Mouse (Mus musculus): ENCODE measurements at regions not wholly inside any gene's neighbourhood (a gene's known extent, or its start where the extent isn't known, plus 50 kb on each side); places are given as distances from the start of the nearest gene placed in this dataset.
A peak's percentile ranks its signal among the peaks of the same experiment; 100 is the strongest.
"Not testable (repeated sequence)": the region's sequence is repeated elsewhere in the genome, so short reads cannot be mapped to it uniquely, and the experiment has no call there.

DNA sequence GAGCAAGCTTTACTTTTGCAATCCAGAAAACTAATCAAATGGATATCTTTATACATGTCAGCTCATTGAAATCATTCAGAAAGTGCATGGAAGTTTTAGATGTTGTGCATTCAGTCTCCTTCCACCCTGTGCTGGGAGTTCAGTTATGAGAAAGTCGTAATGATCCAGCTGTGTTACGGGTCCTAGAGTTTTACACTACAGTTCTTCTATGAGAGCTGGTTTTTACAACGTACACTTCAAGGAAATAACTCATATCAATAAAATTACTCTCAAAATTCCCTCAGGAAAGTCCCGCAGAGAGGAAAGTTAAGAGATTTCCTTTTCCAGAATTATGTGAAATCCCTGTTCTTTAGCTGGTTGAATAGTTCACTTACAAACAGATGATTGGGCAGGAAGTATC lies 418.1 kb upstream of the Slc10a2 start:
- no peak for DNase-seq

- no peak for DNase-seq
Observed at GRCm38 (mm10) chr8:5495861-5496260, 390.7 kb upstream of the Slc10a2 start.

DNA sequence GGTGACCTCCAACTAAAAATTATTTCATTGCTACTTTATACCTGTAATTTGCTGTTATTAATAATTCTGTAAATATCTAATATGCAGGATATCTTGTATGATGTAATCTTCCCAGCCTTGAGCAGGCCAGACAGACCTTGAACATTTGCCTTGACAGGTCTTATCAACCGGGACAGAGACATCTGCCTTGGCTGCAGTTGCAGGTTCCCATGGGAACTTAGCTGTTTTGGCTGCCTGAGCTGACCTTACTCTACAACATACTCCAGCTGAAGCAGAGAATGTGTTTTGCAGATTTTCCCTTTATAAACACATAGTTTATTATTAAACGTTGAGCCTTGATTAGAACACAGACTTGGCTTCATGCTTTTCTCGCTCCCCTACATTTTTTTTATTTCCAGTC lies 385.3 kb upstream of the Slc10a2 start:
- peak; percentile 75 for DNase-seq

- DNase-seq: no peak
Observed at GRCm38 (mm10) chr8:5482938-5483337, 377.8 kb upstream of the Slc10a2 start.

GRCm38 (mm10) chr8:5472999-5473398 lies 367.8 kb upstream of the Slc10a2 start:
- no peak for DNase-seq

DNA sequence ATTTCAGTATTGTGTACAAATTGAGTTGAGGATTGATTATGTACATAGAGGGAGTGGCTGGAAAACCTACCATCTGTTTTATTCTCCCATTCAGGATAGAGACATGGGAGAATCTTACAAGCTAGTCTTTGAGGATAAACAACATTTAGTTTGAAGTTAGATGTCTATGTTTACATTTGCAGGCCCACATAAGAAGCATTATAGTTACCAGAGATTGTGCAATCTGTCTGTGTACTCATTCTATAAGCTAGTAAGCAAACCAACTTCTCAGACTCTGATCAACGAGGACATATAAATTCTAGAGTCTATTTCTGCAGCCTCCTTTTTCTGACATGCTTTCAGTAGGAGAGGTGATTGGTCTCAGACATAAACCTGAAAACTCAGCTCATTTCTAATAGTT lies 367.4 kb upstream of the Slc10a2 start:
- no peak for DNase-seq

- no peak for DNase-seq
Observed at GRCm38 (mm10) chr8:5457619-5458018, 352.5 kb upstream of the Slc10a2 start.

DNA sequence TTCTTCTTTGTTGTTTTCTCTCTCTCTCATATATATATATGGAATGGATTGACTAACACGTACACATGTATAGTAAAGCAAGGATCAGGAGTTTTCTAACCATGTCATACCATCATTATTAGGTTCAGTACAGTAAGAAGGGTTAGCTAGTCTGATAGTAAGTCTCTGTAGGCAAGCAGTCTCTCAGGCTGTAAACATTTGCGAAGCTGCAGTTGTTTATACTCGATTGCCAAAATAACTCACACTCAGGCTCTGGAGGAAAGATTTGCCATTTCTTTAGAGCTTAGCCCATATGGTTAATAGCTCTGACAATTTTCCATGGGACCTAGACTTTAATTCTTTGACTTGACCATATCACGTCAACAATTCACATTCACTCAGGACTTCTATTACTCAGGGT lies 348.3 kb upstream of the Slc10a2 start:
- no peak for DNase-seq

DNA sequence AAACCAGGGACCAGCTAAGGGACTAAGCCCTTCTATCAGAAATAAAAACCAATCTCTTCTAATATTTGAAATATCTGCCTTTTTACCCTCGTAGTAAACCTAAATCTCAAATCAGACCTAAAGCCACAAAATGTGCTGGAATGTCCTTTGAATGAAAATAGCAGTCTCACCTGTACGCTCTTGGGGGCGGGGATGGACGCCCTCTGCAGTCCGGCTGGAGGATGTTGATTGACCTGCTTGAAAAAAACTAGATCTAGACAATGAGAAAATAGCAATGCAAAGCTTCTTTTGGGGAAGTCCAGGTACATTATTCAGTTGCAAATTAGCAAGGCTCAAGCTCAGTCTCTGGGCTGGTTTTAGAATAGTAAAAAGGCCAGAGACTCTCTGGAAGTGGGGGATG lies 337.1 kb upstream of the Slc10a2 start:
- DNase-seq: not testable (repeated sequence)

GRCm38 (mm10) chr8:5440404-5440803 lies 335.3 kb upstream of the Slc10a2 start:
- DNase-seq: not testable (repeated sequence)

DNA sequence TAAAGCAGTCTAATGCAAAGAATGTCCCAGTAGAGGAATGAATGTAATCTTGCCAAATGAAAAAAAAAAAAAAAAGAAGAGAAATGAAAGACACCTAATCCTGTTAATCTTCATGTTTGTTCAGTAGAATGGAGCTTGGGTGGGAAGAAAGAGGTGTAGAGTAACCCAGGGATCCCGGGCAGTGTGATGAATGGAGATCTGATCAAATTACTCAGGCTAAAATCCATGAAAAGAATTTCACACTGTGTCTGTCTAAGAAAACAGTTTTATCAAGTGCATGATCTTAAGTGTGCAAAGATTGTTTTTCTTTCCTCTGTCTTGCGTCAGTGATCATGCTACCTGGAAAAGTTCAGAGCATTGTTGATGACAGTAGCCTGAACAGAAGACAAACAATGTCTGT lies 333.9 kb upstream of the Slc10a2 start:
- no peak for DNase-seq

DNA sequence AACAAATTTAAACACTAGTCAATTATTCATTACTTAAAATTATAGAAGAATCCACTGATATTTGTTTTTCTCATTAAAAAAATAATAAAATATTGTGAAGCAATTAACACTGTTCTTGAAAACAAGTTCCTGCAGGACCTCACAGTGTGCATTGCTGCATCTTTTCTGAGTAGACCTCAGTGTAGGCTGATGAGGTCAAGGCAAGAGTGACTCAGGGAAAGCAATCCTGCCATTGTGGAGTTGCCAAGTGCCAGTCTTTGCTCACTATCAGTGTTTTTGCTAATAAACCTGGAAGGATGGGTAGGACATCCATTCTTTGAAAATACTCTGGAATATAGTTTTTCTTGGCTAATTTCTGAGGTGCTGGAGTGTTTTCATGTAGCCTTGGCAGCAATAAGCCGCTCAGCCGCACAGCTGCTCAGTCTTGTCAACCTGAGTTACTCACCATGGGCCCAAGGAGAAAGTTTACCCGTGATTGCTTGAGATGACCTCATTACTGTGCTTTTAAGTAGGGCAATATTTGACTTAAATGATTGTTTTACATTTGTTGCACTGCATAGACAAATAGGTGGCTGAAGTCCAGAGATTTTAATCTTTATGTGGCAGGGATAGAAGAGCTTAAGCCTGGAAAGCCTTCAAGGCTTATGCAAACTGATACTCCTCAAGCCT lies 323.3 kb upstream of the Slc10a2 start:
- DNase-seq: peak; percentile 41

DNA sequence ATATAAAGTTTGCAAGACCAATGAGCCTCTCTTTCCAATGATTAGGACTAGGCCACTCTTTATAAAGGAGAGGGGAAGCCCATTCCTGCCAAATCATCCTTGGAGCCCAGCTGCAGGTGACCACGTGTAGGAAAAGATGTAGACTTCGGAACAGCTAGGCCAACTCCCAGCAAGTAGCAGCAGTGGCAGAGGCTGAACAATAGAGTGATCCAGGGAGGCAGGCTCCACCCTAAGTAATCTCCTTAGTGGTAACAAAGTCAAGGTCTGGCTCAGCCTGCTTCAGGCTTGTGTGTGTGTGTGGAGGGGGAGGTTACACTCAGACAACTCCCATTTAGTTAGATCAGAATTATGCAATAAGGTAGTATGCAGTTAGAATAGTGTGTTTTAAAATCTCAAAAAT lies 311.7 kb upstream of the Slc10a2 start:
- not testable (repeated sequence) for DNase-seq

GRCm38 (mm10) chr8:5384851-5385250 lies 279.7 kb upstream of the Slc10a2 start:
- DNase-seq: no peak

DNA sequence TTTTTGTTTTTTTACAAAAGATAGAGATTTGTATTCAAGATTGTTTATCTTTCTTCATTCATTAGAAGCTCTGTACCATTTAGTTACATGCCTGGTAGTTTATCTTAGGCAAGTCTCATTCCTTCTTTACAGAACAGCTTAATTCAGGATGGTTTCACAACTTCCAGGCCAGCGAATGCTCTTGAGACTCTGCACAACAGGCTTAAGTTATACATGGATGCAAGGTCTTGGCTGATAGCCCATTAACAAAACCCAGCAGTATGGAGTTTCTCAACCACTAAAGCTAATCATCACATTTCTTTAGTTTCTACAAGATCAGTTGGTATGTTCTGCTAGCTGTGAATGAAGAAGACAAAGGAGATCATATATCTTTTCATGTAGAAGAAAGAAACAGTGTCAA lies 272.9 kb upstream of the Slc10a2 start:
- no peak for DNase-seq

GRCm38 (mm10) chr8:5339953-5340352 lies 234.8 kb upstream of the Slc10a2 start:
- no peak for DNase-seq

DNA sequence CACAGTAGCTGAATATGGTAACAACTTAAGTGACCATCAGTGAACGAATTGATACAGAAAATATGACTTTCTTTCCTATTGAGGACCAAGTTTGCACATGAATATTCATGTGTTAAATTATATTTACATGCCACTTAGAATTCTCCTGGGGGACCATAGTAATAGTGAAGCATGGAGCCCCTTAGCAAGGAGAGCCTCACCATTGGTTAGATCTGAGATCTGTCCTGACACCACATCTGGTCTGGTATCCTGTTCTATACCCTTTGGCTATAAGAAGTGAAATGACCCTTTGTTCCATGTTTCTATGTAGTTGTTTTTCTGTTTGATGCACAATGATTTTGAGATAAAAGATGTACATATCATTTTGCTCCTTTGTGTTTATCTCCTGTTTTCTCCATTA lies 209.4 kb upstream of the Slc10a2 start:
- DNase-seq: no peak

DNA sequence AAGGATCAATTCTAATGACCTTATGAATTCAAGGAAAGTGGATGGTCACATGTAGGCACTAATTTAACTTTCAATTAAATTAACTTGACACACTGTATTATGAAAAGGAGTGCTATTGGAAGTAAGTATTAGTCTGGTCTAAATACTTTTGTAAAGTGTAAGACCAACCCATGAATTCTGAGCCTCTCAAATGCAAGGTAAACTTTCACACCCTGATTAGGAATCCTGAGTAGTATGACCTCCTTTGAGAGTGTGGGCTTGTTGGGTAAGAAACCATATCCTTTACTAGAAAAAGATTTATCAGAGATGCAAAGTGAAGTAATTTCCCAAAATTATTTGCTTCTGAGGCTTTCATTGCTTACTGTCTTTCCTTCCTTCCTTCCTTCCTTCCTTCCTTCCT lies 194.8 kb upstream of the Slc10a2 start:
- no peak for DNase-seq

DNA sequence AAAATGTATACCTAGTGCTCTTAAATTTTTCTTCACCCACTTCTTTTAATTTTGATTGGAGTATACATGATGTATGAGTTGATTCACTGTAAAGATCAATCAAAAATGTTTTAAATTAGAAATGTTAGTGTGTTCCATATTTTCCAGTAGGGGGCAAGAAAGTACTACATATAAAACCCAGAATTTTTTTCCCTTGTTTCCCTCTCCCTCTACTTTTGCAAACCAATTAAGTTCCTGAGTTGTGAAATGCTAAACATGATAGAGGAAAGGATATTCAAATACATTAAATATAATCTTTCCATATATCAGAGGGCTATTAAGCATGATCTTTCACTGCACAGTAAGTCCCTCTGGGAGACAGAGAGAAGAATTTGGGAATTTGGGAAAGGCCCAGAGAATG lies 192.0 kb upstream of the Slc10a2 start:
- DNase-seq: no peak

GRCm38 (mm10) chr8:5285708-5286161 lies 180.6 kb upstream of the Slc10a2 start:
- DNase-seq: no peak

DNA sequence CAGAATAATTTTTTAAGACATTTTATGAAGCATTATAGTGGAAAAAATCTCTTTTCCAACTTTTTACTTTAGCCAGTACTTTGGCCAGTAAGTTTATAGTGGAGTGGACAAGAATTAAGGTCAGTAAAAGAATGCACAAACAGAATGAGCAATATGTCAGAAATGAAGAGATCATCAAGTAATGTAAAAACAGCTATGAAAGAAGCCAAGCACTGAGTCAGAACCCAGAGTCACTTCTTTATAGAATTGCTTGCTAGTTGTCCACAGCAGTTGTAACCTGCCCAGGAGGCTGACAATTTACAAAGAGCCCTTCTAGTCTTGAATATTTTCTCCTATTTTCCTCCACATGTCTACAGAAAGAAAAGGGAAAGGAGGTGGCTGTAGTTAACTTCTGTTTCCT lies 178.6 kb upstream of the Slc10a2 start:
- no peak for DNase-seq

DNA sequence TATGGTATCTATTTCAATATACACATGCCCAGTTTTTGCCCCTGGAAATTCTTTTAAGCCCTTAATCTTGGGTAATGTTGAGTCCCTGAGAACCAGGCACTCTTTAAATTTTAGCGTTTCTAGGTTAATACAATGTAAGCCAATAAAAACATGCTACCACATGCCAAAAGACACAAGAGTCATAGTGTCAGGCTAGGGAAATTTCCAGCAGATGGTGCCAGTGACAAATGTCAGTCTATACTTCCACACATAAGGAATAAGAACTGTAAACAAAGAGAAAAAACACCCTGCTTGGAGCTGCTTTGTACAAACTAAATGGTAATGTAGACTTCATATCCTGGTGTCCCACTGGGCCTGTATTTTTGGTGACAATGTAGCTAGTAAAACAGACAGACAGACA lies 157.2 kb upstream of the Slc10a2 start:
- no peak for DNase-seq

DNA sequence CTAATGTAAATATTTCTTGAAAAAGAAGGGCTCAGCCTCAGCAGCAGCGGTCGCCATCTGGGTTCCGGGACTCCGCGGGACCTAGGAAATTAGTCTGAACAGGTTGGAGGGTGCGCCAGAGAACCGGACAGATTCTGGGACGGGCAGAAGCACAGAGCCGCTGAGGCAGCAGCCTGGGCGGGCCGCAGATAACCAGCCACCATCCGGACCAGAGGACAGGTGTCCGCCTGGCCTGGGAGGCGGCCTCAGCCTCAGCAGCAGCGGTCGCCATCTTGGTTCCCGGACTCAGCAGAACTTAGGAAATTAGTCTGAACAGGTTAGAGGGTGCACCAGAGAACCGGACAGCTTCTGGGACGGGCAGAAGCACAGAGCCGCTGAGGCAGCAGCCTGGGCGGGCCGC lies 136.7 kb upstream of the Slc10a2 start:
- DNase-seq: peak; percentile 15
